Comparison of ENCODE assay signal across 9 mouse cellular contexts in the genomic region with DNA sequence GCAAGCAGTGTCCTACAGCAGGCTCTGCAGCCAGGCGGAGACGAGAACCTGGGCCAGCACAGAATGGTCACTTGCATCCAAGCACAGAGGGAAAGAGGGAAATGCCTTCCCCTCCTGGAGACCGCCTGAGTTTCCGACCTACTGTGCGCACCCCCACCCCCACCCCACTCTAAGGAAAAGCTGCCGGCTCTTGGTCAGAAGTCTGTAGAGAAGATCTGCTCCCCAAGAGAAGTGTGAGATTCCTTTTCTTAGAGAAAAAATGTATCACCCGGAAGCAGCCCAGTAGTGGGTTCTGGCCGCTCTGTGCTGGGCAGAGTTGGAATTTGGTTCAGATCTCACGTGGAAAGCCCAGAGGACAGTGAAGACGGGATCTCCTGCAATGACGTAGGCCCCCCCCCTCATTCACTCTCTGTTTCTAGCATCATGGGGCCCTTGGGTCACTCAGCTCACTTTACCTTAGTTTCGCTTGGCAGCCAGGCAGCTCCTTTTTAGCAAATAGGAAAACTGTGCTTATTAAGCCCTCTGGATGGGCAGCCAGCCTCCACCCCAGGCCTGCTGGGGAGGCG.
DNase-seq lines count a peak whose midpoint lies in the region; ATAC-seq and TF ChIP-seq lines count a peak whose summit lies in the region.
"Had no signal": no experiment of that assay in that cellular context is flagged by ENCODE, and none has a peak within 500 bp of the region (broad histone marks: within the 10 kb centered on the region; RNA-seq: fewer than 3 reads in every experiment).

No protein-coding gene starts in this region.

- H3K4me2 ChIP-seq in lung, embryonic 16.5 days (ENCODE audit: low read depth, low read length), result peak overlapping the region; percentile 90
- H3K4me2 ChIP-seq in limb, embryonic 11.5 days (ENCODE audit: low read depth, severe bottlenecking), result peak overlapping the region; percentile 70

- H3K4me1 ChIP-seq in lung, embryonic 16.5 days (replicated peaks; ENCODE audit: control insufficient read depth, insufficient read depth, low read length), result peaks cover 65% of the 10 kb centered on the region
- peaks cover 79% of the 10 kb centered on the region for H3K4me1 ChIP-seq in forebrain, embryonic 10.5 days
- H3K4me1 ChIP-seq in limb, embryonic 11.5 days (ENCODE audit: control insufficient read depth, insufficient read depth, low read length), result peaks cover 49% of the 10 kb centered on the region
- H3K4me1 ChIP-seq in olfactory bulb, adult 2 months (ENCODE audit: control insufficient read depth, insufficient read depth, low read length), result peaks cover 42% of the 10 kb centered on the region

- peak overlapping the region; percentile 79 for H3K9ac ChIP-seq in lung, embryonic 16.5 days (ENCODE audit: low read length)
- H3K9ac ChIP-seq in limb, embryonic 11.5 days (ENCODE audit: low read length), result peak overlapping the region; percentile 93

- ATAC-seq in lung, embryonic 16.5 days (ENCODE audit: low read depth), result no peak
- no peak for ATAC-seq in limb, embryonic 11.5 days (ENCODE audit: insufficient number of reproducible peaks, low FRiP score, low TSS enrichment, low read depth)

- no peaks in the 10 kb centered on the region for H3K36me3 ChIP-seq in lung, embryonic 16.5 days (ENCODE audit: control insufficient read depth, insufficient read depth, low read length)
- H3K36me3 ChIP-seq in forebrain, embryonic 10.5 days (replicated peaks), result peaks cover 41% of the 10 kb centered on the region
- no peaks in the 10 kb centered on the region for H3K36me3 ChIP-seq in limb, embryonic 11.5 days (ENCODE audit: control insufficient read depth, insufficient read depth, low read length)

- peak overlapping the region; percentile 59 for H3K4me3 ChIP-seq in lung, embryonic 16.5 days (ENCODE audit: low read length)
- peak overlapping the region; percentile 71 for H3K4me3 ChIP-seq in forebrain, embryonic 10.5 days
- H3K4me3 ChIP-seq in limb, embryonic 11.5 days (ENCODE audit: low read depth, low read length), result peak overlapping the region; percentile 71
- H3K4me3 ChIP-seq in olfactory bulb, adult 2 months (ENCODE audit: insufficient read depth, low read depth, low read length), result peak overlapping the region; percentile 46; the same call in 1 of the 2 replicates

- TF ChIP-seq POLR2A in olfactory bulb, adult 2 months (IDR thresholded peaks at IDR 0.05; ENCODE audit: insufficient read depth, low read depth, low read length), result no peak

- H3K27ac ChIP-seq in lung, embryonic 16.5 days (ENCODE audit: low read length), result peak overlapping the region; percentile 91
- H3K27ac ChIP-seq in forebrain, embryonic 10.5 days, result peak overlapping the region; percentile 98
- peak overlapping the region; percentile 94 for H3K27ac ChIP-seq in limb, embryonic 11.5 days (replicated peaks; ENCODE audit: low read depth, low read length)
- peak overlapping the region; percentile 45; the same call in 1 of the 2 replicates for H3K27ac ChIP-seq in olfactory bulb, adult 2 months (ENCODE audit: insufficient read depth, low read depth, low read length)

- no peaks in the 10 kb centered on the region for H3K9me3 ChIP-seq in lung, embryonic 16.5 days (ENCODE audit: control insufficient read depth, low read length)
- no peaks in the 10 kb centered on the region for H3K9me3 ChIP-seq in forebrain, embryonic 10.5 days
- H3K9me3 ChIP-seq in limb, embryonic 11.5 days (ENCODE audit: control insufficient read depth, low read length), result no peaks in the 10 kb centered on the region

- 19% methylated on average over 13 of the region's 13 CpGs for WGBS in lung, embryonic 16.5 days
- 14% methylated on average over 13 of the region's 13 CpGs for WGBS in forebrain, embryonic 10.5 days
- WGBS in limb, embryonic 11.5 days, result 23% methylated on average over 13 of the region's 13 CpGs
- WGBS in olfactory bulb, adult 2 months, result 58% methylated on average over 13 of the region's 13 CpGs

- TF ChIP-seq CTCF in olfactory bulb, adult 2 months (IDR thresholded peaks at IDR 0.05; ENCODE audit: insufficient read depth, low read depth, low read length), result no peak

- no peak for DNase-seq in lung, postnatal 36 days
- DNase-seq in forebrain, embryonic 10.5 days (ENCODE audit: extremely low spot score, low spot score), result no peak
- DNase-seq in limb, embryonic 11.5 days (ENCODE audit: low spot score), result no peak
- no peak for DNase-seq in retina, postnatal 1 day
- no peak for DNase-seq in adrenal gland, postnatal 25 days
- DNase-seq in spleen, postnatal 10 days (ENCODE audit: low spot score in 2 of 2), result no peak
- DNase-seq: kidney, adult 2 months had no signal

- no peaks in the 10 kb centered on the region for H3K27me3 ChIP-seq in lung, embryonic 16.5 days (ENCODE audit: control insufficient read depth, insufficient read depth, low read depth, low read length)
- H3K27me3 ChIP-seq in forebrain, embryonic 10.5 days (ENCODE audit: poor library complexity, severe bottlenecking), result no peaks in the 10 kb centered on the region
- H3K27me3 ChIP-seq in limb, embryonic 11.5 days (ENCODE audit: control insufficient read depth, insufficient read depth, low read length), result no peaks in the 10 kb centered on the region

Comparison
In these comparisons a context has a peak if more than half of its experiments do, and no peak if none do; other contexts are left out.
1. H3K27ac ChIP-seq: peak in every context shown above with its lines; median percentile 98 in forebrain, embryonic 10.5 days; 94 in limb, embryonic 11.5 days; 91 in lung, embryonic 16.5 days; 45 in olfactory bulb, adult 2 months.